Mouse (Mus musculus) spleen, adult 12 weeks (tissue): Measurements from ENCODE around the gene Tesmin.
A peak's percentile ranks its signal among the peaks of the same experiment; 100 is the strongest.

Experiments
- DNase-seq: peaks from one replicate; pipeline ENCODE4 v3.0.0; 2022; ENCODE audit warnings: low spot score

Gene Tesmin

DNA sequence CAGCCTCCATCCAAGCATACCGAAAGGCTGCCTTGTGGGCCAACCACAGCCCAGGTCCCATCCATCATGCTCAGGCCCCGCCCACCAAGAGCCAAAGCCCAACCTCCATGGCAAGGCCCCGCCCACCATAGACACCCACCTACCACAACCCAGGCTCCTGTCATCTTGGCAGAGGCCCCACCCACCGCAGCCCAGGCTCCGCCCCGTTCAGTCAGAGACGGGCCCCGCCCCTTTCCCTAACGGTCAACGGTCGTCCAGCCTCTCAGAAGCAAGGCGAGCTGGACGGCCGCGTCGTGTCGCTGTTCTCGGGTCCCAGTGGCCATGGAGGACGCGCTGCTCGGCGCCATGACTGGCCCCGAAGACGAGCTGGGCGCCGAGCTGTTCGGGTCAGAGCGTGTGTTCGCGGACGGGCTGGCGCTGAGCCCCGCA is at the start of gene Tesmin:
Gene Tesmin, plus strand, starts transcription at position 229 of the 429 bp plus-strand sequence.
- peak; percentile 76 for DNase-seq

DNA sequence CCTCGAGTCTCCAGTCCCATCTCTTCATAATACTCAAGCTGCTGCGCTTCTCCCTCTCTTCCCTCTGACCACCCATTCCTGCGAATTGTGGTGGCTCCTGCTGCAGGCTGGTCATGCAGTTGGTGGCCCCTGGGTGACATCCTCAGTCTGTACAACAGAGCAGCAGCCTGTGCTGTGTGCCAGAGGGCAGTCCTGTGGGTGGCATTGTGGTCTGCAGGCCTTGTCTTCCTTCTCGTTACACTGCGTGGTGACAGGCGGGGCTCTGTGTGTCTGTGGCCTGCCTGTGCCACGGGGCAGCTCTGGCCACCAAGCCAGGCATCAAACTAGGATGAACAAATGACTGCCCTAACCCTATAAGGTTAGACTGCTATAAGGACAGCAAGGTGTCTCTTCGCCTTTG is 49.5 kb upstream of the Tesmin start:
- DNase-seq, result no peak

DNA sequence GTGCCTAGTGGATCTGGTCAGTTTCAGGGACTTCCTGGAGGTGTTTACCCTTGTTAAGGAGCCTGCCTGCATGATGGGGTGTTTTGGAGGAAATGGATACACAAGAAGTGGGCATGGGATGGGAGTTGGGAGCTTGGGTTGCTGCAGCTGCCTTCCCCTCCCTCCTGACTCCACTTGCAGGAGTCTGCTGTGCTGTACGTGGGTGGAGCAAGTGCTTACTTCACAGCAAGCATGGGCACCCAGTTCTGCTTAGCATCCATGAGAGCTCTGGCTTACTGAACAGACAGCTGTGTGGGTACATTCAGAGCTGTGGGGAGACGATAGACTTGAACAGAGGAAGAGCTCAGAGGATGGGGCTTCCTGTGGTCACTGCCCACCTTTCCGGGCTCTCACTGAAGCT is 47.6 kb upstream of the Tesmin start:
- DNase-seq, result no peak

DNA sequence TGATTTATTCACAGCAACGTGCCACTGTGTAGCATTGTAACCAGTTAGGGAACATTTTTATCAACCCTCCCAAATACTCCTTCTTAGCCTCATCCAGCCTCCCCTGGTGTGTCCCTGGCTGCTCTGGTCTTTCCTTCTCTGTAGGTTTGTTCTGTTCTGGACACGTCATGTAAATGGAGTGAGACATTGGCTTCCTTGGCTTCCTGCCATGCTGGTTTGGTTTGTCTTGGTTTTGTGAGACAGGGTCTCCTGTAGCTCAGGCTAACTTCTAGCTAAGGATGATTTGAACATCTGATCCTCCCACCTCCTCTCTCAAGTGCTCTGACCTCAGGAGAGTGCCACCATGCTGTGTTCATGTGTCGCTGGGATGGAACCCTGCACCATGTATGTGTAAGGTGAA is 44.7 kb upstream of the Tesmin start:
- no peak for DNase-seq

DNA sequence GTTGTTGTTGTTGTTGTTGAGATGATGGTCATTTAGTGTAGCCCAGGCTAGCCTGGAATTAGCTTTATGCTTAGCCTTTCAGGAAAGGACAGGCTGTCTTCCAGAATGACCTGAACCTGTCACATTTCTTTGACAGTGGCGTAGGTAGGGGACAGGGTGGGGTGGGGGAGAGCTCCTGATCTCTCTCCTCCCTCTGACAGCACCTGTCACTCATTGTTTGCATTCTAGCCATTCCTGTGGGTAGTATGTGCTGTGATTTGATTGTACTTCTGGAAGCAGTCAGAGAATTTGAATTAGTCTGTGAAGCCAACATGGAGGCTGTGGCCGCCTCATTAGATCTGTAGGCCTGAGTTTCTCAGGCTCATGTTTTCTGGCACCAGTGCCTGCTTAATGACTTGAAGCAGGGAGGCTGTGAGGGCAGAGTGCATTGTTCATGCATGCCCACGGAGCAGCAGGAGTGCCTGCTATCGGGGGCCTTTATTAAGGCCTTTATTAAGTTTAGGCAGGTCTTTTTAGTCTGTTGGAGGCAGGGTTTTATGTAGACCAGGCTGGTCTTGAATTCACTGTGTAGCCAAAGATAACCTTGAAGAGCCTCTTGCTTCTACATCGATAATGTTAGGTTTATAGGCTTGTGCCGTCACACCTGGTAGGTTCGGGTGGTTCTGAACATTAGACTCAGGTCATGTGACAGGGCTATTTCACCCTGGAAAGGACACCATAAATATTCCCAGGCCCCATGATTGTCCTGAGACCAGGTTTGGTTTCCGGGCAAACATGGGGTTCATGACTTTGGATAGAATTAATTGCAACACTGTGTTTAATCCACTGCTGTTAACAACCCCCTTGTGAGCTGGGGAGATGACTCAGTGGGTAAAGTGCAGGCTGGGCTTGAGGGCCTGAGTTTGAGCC is 43.8 kb upstream of the Tesmin start:
- DNase-seq, result no peak

DNA sequence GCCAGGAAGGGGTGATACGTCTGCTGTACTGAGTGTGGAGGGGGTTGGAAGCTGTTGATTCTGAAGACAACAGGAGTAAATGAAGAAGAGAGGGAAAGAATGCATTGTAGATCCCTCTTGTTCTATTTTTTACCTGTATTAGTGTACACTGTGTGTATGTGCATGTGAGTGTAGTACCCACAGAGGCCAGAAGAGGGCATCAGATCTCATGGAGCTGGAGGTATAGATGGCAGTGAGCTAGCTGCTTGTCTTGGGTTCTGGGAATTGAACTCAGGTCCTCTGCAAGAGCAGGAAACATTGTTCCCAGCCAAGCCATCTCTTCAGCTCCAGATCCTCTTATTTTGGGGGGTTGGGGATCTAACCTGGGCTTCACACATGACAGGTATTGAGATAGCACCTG is 40.9 kb upstream of the Tesmin start:
- DNase-seq, result no peak

DNA sequence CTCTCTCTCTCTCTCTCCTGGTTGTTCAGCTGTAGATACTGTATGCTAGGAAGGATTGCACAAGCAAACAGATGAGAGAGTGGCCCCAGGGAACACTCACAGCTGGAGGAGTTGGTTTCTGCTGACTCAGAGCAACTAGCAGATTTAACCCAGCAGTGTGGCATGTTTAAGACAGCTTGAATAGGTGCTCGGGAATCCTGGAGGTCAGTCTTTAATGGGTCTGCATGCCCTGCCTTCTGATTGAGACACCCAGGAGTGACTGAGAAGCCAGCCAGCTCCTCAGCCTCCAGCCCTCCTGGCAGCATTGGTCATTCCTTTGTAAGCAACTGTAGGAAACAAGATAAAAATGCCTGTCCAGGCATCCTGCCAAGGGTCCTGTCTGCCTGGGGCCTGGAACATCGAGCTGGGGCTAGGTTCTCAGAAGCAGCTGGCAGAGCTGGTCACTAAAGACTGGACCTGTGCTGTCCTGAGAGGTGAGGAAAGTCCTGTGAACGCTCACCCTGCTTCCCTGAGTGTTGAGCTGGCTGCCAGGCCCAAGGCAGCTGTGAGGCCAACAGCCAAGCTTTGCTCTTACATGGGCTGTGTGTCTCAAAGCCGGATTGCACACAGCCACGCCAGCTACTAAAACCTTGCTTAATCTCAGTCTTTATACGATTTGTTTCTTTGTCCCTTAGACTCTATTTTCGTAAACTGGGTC is 35.1 kb upstream of the Tesmin start:
- DNase-seq, result no peak

DNA sequence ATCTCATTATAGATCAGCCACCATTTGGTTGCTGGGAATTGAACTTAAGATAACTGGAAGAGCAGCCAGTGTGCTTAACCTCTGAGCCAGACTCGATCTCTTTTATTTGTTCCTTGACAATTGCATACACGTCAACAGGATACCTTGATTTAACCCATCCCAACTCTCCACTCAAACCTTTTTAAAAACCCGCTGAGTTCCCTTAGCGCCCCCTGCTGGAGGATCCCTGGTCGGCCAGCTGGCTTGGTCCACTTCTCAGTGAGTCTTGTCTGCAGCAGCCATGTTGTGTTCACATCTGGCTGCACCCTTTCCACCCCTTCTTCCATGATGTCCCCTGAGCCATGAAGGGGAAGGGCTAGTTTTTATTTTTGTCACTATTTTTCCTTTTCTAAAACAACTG is 33.6 kb upstream of the Tesmin start:
- peak; percentile 23 for DNase-seq

DNA sequence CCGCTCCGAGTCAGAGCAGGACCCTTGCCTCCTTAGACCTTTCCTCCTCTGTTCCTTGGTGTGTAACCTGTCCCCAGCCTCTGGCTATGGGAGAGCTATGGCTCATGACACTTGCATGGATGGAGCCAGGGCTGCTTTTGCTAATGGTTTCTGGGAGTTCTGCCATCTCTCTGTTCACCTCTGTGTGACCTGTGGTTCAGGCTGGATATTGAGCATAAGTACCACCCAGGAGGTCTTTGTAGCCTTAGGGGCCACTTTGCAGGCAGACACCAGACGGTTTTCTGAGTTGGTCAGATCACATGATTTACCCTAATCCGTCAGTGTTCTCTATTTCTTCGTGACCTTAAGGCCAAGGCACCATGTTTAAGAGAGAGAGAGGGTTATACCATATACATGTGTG is 32.1 kb upstream of the Tesmin start:
- DNase-seq, result no peak

DNA sequence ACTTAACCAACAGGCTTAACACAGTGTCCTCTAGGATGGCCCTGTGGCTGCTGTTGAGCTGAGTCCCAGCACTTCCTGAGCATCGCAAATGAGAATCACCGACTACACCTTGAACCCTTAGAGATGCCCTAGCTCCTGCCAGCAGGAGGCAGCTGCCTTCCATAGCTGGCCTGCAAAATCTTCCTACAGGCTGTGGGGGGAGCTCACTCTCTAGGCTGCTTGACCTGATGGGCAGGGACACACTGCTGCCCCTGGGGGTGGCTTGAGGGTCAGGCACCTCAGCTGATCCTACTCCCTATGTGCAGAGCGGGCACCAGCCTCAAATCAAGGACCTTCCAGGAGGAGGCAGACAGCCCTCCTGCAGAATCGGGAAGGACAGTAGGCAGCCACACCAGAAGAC is 31.0 kb upstream of the Tesmin start:
- DNase-seq, result no peak

DNA sequence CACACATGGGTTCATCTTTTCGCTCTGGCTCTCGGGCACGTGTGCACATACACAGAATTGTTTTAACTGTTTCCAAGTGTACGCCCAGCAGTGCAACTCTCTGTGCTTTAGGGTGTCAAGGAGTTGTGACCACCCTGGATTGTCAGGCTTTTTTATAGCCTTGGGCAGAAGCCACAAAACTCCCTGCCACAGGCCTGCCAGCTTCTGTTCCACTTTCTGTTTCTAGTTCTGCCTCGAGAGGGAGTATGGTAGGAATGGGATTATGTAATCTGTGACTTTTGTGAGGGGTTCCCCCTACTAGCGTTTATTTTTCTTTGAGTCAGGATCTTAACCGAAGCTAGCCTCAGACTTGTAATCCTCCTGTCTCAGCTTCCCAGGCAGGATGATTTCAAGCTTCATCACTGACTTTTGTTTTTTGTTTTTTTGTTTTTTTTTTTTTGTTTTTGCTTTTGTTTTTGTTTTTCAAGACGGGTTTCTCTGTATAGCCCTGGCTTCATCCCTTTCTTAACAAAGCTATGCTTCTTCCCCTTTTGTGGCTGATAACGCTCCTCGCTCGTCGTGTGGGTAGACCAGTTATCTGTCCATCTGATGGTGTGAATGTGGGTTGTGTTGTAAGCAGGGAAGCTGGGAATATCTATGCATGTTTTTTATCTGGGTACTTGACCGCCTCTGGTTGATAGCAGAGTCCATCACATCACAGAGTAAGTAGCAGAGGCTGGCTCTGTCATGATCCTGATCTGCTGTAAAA is 28.6 kb upstream of the Tesmin start:
- no peak for DNase-seq

DNA sequence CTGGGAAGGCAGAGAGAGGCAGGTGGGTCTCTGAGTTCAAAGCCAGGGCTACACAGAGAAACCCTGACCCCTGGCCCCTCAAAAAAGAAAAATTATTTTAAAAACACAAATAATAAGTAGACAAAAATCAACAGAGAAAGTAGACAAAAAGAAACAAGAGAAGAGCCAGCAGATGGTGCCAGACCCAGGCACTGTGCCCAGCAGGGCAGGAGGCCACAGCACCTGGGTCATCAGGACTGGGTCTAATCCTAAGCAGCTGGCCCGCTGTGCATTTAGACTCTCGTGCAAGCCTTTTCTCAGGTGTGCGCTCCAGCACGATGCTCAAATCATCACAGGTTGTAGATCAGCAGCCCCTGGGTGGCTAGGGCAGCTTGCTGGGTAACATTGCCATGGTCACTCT is 25.1 kb upstream of the Tesmin start:
- DNase-seq, result no peak

DNA sequence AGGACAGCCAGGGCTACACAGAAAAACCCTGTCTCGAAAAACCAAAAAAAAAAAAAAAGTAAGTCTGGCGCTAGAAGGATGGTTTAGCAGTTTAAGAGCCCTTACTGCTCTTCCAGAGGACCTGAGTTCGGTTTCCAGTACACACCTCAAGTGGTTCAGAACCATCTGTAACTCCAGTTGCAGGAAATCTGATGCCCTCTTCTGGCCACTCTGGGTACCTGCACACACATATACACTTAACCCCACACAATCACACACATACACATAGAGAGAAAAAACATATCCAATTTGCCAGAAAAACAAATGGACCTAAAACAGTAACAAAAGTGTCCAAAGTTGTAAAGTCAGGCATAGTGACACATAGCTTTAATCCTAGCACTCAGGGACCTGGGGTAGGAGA is 23.6 kb upstream of the Tesmin start:
- DNase-seq, result no peak

DNA sequence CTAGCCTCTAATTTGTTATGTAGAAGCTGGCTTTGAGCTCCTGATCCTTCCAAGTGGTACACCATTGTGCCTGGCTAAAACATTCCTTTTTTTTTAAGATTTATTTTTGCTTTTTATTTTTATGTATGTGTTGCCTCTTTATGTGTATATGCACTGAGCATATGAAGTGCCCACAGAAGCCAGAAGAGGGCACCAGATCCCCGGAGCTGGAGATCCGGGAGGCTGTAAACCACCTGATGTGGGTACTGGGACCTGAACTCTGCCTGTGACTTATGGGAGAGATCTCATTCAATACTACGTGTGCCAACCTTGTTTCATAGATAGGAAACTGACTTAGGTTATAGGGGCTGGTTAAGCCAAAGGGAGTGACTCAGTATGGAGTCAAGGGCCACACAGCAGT is 20.4 kb upstream of the Tesmin start:
- DNase-seq, result no peak

DNA sequence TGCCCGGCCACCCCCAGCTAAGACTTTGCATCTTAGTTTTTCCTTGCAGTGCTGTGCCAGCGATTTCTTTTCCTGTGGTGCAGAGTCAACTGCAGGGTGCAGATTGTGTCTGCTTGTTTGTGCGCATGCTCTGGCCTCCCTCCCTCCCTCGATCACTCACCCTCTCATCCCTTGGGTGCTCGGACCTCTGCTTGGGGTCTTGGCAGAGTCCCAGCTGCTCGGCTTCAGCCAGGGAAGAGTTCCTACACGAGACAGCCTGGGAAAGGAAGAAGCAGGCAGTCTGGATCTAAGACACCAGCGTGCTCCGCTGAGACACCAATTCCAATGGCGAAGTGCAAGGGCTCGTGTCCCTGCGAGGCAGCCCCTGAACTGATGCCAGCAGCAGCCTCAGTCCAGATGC is 15.3 kb upstream of the Tesmin start:
- DNase-seq, result no peak

DNA sequence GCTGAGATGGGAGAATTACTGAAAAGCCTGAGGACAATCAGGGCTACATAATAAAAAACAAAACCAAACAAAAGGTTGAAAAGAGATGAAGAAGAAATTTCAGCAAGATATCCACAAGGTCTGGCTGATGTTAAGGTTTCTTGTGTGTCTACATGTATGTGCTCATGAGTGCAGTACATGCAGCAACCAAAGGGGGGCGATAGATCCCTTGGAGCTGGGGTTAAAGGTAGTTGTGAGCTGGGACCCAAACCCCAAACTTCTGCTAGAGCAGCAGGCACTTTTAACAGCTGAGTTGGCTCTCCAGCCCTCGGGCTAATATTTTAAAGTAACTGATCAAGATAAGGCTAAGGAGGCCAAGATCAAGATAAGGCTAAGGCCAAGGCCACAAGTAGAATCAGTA is 14.6 kb upstream of the Tesmin start:
- DNase-seq, result no peak

DNA sequence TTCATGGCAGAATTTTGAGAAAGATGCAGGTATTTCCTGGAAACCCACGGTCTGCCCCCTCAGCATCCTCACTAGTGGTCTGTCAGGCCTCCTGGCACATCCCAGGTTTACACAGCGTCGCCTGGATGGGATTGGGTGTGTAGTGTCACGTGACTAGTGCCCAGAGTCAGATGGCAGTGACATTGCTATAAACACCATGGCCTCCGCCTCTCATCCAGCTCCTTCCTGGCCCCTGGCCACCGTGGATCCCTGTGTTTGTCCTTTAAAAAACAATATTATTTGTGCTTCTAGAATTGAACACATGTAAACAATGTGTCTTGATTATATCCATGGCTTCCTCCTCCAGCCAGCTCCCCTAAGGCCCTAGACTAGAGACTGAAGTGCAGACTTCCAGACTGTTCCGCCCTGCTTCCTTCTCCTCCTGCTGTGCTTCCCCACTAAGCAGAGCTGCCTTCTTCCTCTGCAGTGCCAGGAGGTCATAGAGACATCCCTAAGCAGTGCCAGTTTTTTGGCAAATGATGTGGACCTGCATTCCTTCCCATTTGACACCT is 12.6 kb upstream of the Tesmin start:
- DNase-seq, result no peak

DNA sequence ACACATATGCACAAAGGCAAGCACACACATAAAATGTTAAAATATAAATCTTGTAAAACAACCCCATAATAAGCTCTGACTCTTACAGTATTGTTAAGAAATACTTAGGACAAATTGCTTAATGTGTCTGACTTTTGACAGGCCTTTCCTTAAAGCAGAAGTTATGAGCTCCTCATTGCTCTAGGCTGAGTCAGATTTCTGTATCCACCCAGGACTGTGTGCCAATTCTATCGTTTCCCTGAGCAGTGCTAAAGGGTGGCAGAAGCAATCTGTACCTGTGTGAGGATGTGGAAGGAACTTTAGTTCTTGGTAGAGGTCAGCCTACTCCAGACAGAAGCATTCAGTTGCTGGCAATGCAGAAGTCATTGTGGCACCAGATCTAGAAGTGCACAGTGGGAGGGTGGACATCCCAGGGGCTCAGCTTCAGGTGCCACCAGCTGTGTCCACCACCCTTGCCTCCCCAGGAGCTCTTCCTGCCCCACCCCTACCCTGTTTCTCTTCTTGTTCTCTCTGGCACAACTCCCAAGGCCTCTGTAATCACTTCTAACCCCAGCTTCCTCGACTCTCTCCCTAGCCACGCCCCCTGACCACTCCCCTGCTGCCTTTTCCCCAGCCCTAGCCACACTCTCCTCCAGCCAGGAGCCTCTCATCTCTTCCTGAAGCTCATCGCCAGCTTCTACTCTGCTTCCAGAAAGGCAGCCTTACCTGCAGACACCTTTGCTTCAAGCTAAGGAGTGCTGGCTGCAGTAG is 11.5 kb upstream of the Tesmin start:
- no peak for DNase-seq

DNA sequence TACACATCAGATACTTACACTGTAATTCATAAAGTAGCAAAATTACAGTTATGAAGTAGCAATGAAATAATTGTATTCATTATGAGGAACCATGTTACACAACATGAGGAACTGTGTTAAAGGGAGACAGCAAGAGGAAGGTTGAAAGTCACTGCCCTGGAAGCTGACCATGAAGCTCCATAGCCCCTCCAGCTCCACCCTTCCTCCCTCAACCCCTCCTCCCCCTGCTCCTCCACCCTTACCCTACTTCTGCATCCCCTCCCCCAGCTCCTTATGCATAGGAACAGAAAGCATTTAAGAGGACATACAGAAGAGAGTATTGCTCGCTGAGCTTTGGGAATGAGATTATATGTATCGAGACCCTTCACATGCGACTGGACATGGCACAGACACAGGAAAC is 10.0 kb upstream of the Tesmin start:
- no peak for DNase-seq

DNA sequence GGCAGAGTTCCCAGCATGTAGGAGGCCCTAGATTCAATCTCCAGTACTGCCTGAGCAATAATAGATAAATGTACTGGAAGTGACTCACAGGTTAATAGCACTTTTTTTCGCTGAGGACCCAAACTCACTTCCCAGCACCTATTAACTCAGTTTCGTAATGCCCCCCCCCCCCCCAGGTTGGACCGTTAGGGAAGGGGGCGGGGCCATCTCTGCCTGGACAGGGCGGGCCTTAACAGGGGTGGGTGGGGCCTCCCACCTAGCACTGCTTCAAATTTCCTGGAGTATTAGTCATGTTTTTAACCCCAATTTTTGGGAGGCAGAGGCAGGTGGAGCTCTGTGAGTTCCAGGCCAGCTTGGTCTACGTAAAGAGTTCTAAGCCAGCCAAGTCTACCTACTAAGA is 596 bp upstream of the Tesmin start:
- no peak for DNase-seq

DNA sequence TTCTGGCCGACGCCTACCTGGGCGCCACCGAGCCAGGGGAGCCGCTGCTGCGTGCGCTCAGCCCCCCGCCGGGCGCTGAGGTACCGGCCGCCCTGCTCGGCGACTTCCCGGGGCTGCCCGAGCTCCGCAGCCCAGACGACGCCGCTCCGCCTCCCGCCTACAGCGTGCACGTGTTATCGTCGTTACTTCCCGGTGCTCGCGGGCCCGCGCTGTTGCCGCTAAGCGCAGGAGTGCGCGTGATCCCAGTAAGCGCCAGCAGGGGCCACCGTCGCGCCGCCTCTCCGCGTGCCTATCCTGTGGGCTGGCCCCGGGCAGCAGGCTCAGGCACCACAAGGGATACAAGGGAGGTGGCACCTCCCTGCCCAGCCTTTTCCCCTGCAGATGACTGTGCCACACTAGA is 432 bp downstream of the Tesmin start:
- DNase-seq, result peak; percentile 81

DNA sequence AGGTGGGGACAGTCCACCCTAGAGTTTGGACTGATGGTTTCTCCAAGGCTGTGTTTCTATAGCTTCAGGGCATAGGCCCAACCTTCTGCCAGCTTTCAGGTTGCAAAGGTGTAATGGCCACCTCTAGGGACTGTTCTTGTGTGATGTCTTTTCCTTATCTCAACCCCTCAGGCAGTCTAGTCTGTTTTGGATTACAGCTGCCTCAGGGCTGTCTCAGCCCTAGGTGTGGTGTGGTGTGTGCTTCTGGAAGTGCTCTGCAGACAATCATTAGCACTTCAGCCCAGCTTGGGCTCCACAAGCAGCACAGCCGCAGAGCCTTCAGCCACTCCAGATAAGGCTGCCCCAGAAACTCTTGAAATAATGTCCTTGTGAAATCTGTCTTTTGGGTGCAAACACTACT is 3.7 kb downstream of the Tesmin start:
- DNase-seq, result no peak
